Mouse (Mus musculus) kidney, adult 2 months (tissue): ENCODE measurements around the gene Gm21887.
"Not testable (repeated sequence)": the region's sequence is repeated elsewhere in the genome, so short reads cannot be mapped to it uniquely, and the experiment has no call there.

ENCODE experiments used
- CTCF ChIP-seq: fragments of 200-500 bp; conservative IDR thresholded peaks from 2 replicates; pipeline ENCODE4 v1.5.1; 2011; ENCODE audit warnings: low read depth, mild to moderate bottlenecking, control low read depth, low read length, moderate library complexity, mixed read lengths; ENCODE audit not compliant: insufficient read depth, insufficient read length
- POLR2A ChIP-seq: fragments of 200-500 bp; IDR thresholded peaks from one replicate; pipeline ENCODE4 v1.6.1; 2011; ENCODE audit warnings: low read depth, low read length, control low read depth

GRCm38 (mm10) chrX:169987368-169987837 lies 22.1 kb upstream of the Gm21887 start:
- TF ChIP-seq CTCF, POLR2A: not testable (repeated sequence)
